ENCODE assay signal across 25 mouse cellular contexts in the genomic region with DNA sequence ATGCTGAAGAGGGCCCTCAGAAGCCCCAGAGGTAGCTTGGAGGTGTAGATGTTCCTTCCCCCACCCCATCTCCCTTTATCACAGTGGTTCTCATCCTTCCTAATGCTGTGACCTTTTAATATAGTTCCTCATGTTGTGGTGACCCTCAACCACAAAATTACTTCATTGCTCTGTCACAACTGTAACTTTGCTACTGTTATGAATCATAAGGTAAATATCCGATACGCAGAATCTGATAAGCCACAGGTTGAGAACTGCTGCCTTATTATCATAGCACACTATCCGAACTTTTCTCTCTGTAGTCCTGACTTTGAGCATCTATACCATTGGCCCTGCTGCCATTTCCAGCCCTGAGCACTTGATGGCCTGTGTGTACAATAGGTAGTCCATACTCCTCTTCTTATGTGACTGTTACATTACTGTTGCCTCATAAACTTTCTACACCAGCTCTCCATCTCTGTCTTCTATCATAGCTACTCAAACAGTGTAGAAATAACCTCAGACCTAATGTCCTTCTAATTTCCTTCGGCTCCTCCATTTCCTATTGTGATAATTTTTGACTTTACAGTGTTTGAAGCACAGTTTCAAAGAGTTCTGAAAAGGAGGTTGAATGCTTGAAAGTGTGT. TPM values are rescaled to one million over a fixed set of nuclear protein-coding genes. Genes with fewer than 3 reads are reported as not detected.
"Had no signal": no experiment of that assay in that cellular context is flagged by ENCODE, and none has a peak within 500 bp of the region (broad histone marks: within the 10 kb centered on the region; RNA-seq: fewer than 3 reads in every experiment).

No protein-coding gene starts in this region.

- ATAC-seq: liver, postnatal 0 days; lung, postnatal 0 days; midbrain, embryonic 15.5 days had no signal

- H3K36me3 ChIP-seq: limb, embryonic 12.5 days; limb, embryonic 15.5 days; midbrain, embryonic 12.5 days; midbrain, embryonic 15.5 days; stomach, embryonic 15.5 days had no signal

- DNase-seq: kidney, adult 18-20 months; kidney, adult 9 months; kidney, postnatal 25 days; layer of hippocampus, postnatal 36 days; left cerebral cortex, postnatal 4 days; liver, postnatal 0 days; lung, embryonic 14.5 days; retina, postnatal 1 day; right cerebral cortex, postnatal 25 days; spleen, adult 18-20 months; thymus, postnatal 25 days had no signal

- H3K9ac ChIP-seq: limb, embryonic 12.5 days; limb, embryonic 15.5 days; liver, embryonic 14.5 days; liver, postnatal 0 days; lung, embryonic 14.5 days; midbrain, embryonic 12.5 days; midbrain, embryonic 15.5 days; stomach, embryonic 15.5 days had no signal

- H3K9me3 ChIP-seq: limb, embryonic 12.5 days; limb, embryonic 15.5 days; midbrain, embryonic 12.5 days; midbrain, embryonic 15.5 days; stomach, embryonic 15.5 days had no signal

- H3K4me1 ChIP-seq: limb, embryonic 12.5 days; limb, embryonic 15.5 days; midbrain, embryonic 12.5 days; midbrain, embryonic 15.5 days; stomach, embryonic 15.5 days had no signal

- H3K27me3 ChIP-seq: limb, embryonic 12.5 days; limb, embryonic 15.5 days; midbrain, embryonic 12.5 days; midbrain, embryonic 15.5 days; stomach, embryonic 15.5 days had no signal

- H3K4me2 ChIP-seq: limb, embryonic 12.5 days; limb, embryonic 15.5 days; liver, embryonic 11.5 days; lung, embryonic 14.5 days; midbrain, embryonic 12.5 days; midbrain, embryonic 15.5 days; stomach, embryonic 15.5 days had no signal

- H3K4me3 ChIP-seq: layer of hippocampus, adult 2 months; left cerebral cortex, adult 2 months; limb, embryonic 12.5 days; limb, embryonic 15.5 days; midbrain, embryonic 12.5 days; midbrain, embryonic 15.5 days; myocyte; stomach, embryonic 15.5 days had no signal

- H3K27ac ChIP-seq: kidney, postnatal 0 days; layer of hippocampus, adult 2 months; left cerebral cortex, adult 2 months; limb, embryonic 12.5 days; limb, embryonic 15.5 days; liver, embryonic 14.5 days; macrophage; midbrain, embryonic 12.5 days; midbrain, embryonic 15.5 days; stomach, embryonic 15.5 days had no signal

RNA-seq across cellular contexts. Expression of a gene that starts 2.4 kb away (rescaled TPM):
- polyA plus RNA-seq: kidney, postnatal 0 days; liver, embryonic 11.5 days; lung, postnatal 0 days; macrophage; midbrain, embryonic 12.5 days; neural tube, embryonic 14.5 days had no signal
